Mouse (Mus musculus) left cerebral cortex, adult 9 months (tissue): ENCODE results near the gene 1700102P08Rik.

Source experiments
- DNase-seq, 2 experiments: peaks; one replicate each; pipeline ENCODE4 v3.0.0; 2022; ENCODE audit warnings: low spot score in 2 of 2

The 1700102P08Rik gene

GRCm38 (mm10) chr9:108411381-108411942 is 18.9 kb downstream of the 1700102P08Rik start:
- DNase-seq, result peak; percentile 50 to 78

- DNase-seq, result peak in 1 of 2 experiments; percentile 34
Measured at GRCm38 (mm10) chr9:108412221-108412620, 19.6 kb downstream of the 1700102P08Rik start.

- no peak for DNase-seq
Measured at GRCm38 (mm10) chr9:108428384-108428783, 35.8 kb downstream of the 1700102P08Rik start, which contains the start of gene Ccdc36. TSS of gene Ccdc36 (minus strand) at chr9:108428484.

- DNase-seq, result no peak
Measured at GRCm38 (mm10) chr9:108431431-108432067, 38.9 kb downstream of the 1700102P08Rik start.

GRCm38 (mm10) chr9:108436182-108436581 is 43.6 kb downstream of the 1700102P08Rik start, which contains the start of gene BC048562:
TSS of gene BC048562 (plus strand) at chr9:108436482.
- no peak for DNase-seq

DNA sequence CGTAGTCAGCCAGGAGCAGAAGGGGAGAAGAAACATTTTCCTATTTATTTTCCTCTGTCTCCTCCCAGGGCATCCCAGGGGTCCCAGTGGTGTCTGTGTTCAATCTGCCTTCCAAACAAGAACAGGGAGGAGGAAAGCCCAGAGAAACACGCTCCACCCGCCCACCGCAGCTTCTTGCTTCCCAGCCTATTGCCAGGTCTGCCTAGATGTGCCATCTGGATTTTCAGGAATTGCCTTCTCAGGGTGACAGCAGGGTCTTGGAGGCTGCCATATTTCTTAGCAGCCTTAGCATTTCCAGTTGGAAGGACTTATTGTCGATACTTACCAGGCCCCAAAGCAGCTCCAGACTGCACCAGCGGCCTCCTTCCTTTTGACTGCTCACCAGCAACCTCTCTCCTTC is 46.6 kb downstream of the 1700102P08Rik start:
- DNase-seq, result no peak

- no peak for DNase-seq
Measured at GRCm38 (mm10) chr9:108440485-108440884, 47.9 kb downstream of the 1700102P08Rik start.

- DNase-seq, result peak in 1 of 2 experiments; percentile 79
Measured at GRCm38 (mm10) chr9:108441236-108441919, 48.8 kb downstream of the 1700102P08Rik start.

DNA sequence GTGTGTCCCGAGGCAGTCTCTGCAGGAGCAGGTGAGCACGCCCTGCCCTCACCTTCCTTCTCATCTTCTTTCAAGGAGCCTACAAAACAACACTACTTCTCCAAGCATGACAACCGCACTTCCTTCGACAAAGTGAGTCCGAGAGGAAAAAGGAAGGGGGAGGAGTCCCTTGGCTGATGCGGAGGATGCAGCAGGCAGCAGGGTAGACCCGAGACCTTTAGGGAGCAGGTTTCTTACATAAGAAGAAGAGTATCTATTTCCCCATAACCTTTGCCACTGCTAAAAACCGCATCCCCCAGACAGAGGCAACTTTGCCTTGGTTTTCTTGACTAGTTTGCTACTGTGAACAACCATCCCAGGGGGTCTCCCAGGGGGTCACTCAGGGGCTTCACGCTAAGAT is 52.5 kb downstream of the 1700102P08Rik start:
- DNase-seq, result no peak

GRCm38 (mm10) chr9:108449860-108450259 is 57.3 kb downstream of the 1700102P08Rik start:
- peak in 1 of 2 experiments; percentile 70 for DNase-seq

DNA sequence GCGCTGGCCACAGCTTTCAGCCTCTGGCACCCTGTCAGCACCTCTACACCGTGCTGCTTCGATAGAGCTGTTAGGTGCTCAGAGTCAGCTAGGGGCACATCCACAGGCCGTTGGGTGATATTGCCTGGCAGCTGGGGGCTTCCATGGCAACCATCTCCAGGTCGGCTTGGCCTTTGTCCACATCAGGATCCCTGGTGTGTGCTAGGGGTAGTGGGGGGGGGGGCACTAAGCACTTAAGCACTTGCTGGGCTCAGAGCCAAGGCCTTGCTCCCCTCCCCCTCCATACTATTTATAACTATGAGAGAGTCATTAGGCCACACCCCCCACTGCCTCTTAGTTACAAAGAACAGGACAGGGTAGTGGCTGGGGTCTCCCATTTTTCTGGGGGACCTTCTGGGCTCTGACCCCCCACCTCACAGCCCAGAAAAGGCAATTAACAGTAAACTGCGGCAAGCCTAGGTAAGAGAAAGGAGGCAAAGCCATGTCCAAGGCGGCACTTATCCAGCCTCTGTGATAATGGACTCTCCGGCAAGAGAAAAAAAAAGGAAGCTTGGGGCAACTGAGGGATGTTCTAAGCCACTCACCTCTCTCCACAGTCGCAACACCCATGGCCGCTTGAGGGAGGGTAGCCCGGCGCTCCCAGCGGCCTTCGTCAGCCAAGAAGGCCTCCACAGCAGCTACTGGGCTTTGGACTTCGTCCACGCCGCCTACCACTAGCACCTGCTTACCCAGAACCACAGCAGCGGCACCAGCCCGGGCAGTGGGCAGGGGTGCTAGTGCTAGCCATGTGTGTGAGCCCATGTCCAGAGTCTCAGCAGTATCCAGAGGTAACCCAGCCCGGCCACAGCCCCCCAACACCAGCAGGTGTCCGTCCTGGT is 57.9 kb downstream of the 1700102P08Rik start:
- peak in 1 of 2 experiments; percentile 66 for DNase-seq

DNA sequence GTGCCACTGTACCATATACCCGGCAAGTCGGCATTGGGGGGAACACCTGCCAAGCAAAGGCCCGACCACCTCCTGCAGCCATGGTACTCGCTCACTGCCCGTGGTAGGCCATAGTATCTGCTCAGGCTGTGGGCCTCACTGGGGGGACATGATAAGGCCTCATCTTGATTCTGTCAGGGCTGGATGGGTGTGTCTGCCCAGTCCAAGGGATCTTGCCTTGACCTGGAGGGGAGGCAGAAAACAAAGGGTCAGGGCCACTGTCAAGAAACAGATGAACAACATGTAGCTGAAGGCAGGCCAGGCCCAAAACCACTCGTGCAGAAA is 58.5 kb downstream of the 1700102P08Rik start:
- DNase-seq, result no peak

DNA sequence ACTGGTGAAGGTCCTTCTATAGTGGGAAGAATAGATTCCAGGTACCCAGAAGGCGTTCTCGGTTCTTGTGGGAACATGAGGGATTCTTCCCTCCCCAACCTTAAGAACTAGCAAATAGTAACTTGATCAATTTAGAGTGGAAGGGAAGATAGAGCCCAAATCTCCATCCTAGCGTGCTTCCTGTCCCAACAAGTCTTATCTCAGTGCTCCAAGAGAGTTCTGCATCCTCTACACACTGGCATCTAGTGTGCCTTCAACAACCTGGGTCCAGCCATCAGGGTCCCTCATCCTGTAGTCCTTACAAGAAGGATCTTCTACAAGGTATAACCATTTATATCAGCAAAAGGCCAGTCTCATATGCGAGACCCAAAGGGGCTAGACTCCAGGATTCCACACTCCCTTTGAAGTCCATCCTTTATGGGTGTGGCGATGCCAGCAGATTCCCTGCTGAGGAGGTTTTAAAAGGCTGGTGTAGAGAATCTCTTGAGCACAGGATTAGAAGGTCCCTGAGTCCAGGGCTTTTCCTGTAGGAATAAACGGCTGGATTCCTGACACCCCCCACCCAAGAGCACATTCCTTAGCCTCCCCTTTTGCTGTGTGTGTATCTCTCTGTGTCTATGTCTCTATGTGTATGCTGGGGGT is 59.0 kb downstream of the 1700102P08Rik start:
- DNase-seq, result no peak

DNA sequence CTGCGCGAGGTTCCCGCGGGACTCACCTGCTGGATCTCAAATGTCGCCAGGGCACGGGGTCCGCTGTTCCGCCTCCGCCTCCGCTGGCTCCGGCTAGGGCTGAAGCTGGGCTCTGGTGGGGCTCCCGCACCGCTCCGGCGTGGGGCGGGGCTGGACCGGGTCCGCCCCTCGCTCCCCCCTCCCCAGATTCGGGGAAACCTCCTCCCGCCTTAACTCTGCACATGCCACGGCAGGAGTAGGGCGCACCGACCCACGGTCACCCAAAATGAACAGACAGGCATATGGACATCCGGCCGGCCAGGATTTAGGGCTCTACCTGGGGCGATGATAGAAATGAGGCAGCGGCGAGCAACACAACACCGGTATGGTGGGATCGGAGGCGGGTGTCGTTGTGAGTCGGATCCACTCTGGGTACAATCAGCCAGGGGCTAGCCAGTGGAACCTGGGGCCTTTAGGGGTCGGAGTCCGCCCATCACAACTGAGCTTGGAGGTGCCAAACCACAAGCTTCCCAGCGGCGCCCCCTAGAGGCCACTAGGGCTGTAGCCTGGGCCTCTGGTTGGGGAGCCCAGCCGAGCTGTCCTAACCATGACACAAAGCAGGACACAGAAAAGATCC is 59.8 kb downstream of the 1700102P08Rik start:
- peak in 1 of 2 experiments; percentile 88 for DNase-seq

DNA sequence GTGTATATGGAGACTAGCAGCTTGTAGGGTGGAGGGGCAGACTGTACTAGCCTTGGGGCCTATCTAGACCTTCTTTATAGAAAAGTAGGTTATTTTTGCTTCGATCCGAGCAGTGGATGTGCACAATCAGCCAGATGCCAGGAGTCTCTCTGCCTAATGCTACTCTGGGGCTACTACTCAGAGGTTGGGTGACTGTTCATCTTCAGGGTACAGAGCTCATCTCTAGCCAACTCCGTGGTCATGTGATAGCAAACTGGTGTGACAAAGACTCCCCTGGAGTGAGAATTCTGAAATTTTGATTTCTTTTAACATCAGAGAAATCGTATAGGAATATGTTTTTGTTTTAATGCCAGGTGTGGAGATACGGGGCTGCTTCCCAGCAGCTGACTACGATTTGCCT is 60.3 kb downstream of the 1700102P08Rik start:
- DNase-seq, result no peak

GRCm38 (mm10) chr9:108453458-108453857 is 60.9 kb downstream of the 1700102P08Rik start:
- DNase-seq, result no peak

DNA sequence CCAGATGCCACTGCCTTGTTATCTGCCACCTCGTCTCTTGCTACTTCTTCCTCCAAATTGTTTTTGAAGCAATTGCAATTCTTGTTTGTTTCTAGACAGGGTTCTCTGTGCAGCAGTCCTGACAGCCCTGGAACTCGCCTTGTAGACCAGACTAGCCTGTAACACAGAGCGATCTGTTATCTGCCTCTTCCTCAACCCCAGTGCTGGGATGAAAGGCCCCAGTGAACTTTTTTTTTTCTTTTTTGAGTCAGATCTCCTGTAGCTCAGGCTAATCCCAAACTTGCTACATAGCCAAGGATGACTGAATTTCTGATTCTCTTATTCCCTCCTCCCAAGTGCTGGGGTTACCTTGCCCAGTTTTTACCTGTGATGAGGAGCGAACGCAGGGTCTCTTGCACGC is 61.8 kb downstream of the 1700102P08Rik start:
- DNase-seq, result no peak

DNA sequence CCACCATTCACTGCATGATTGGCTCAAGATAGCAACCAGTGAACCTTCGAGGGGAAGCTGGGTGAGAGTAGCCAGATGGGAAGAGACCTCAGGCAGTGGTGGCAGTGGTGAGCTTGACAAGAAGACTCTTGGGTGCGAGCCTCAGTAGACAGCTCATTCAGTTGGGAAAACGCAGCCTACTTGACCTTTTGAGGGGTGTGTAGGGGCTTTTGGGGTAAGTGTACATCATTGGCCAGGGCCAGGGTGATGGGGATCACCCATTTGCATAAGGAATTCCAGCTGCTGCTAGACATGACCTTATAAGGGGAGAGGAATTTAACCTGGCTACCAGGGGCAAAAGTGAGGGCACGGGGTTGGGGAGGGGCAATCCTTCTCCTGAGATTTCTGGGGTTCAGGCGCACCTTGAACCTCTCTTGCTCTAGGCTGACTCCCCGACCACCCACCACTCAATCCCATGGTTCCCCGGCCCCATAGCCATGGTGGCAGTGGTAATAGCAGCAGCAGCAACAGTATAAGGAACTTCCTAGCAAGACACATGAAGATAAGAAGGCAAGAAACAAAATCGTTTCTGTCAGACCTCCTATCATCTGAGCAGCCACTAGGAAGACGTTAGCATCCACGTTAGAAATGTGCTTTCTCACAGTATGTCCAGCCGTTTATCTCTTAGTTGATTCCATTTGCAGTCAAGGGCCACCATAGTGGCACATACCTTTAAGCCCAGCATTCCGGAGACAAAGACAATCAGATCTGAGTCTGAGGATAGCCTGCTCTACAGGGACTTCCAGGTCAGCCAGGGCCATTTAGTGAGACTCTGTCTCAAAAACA is 63.4 kb downstream of the 1700102P08Rik start:
- no peak for DNase-seq

GRCm38 (mm10) chr9:108456953-108457352 is 64.3 kb downstream of the 1700102P08Rik start:
- DNase-seq, result no peak

DNA sequence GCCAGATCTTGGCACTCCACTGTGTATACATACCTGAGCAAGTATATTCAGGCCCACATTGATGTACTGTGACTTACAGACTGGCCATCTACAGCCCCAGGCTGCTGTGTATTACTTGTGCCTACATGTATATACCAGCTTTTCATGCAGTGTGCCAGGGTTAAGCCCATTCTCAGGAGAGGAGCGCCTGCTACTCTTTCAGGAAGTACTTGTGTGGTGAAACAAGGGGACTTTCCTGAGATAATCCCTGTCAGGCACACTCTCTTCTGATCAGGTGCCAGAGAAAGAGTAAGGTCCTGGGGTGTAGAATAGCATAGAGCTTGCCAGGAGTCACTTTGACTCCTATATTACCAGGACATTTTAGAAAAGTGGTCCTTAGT is 67.3 kb downstream of the 1700102P08Rik start:
- no peak for DNase-seq
